Mouse (Mus musculus) right cerebral cortex, postnatal 14 days (tissue): Measurements from ENCODE around the gene Gls2.
"Not testable (repeated sequence)": the region's sequence is repeated elsewhere in the genome, so short reads cannot be mapped to it uniquely, and the experiment has no call there.

Experiments used
- DNase-seq: peaks from one replicate; pipeline ENCODE4 v3.0.0; 2022

Gene Gls2

DNA sequence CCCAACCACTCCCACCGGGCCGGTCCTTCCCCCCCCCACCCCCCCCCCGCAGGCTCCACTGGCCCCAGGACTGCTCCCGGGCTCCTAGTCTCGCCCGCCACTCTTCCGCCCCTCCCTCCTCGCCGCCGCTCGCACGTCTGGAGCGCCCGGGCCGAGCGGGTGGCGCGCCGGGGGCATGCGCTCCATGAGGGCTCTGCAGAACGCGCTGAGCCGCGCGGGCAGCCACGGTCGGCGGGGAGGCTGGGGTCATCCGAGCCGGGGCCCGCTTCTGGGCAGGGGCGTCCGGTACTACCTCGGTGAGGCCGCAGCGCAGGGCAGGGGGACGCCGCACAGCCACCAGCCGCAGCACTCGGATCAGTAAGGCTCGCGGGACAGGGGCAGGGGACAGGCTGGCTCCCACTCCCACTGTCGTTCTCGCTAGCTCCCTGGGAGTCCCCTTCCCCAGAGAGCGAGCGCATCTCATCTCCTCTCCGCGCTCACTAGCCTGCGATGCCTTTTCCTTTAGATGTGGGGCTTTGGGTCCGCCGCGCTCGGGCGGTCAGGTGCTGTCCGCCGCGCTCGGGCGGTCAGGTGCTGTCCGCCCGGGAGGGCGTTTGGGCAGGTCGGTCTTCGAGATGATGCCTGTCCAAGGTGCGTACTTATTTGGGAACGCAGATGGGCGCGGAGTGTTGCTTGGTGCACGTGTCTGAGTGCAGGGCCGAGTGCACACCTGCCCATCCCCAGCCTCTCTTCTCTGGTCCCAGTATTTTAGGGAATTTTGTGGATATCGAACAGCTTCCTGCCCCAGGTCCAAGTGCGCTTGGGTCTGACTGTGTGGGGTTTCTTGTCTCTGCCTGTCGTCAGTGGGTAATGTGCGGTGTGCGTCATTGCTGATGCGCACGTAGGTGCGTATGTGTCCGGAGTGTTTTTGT, 549 bp downstream of the Gls2 start:
- DNase-seq = peak; percentile 58

DNA sequence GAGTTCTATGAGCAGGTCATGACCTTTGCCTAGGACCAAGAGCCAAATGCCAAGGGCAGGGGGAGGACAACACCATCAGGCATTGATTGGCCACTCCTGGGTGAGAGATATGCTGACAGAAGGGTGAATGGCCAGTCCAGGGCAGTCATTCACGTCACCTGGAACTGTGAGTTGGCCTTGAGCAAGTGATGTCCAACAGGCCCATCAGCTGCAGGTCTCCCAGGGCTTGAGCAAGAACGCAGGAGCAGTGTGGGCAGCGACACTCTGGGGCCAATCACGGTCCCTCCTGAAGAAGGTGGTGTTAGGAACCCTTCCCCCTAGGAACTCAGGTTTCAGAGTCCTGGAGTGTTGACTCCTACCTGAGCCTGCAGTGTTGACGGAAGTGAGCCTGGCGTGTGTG, 7.6 kb downstream of the Gls2 start:
- no peak for DNase-seq

DNA sequence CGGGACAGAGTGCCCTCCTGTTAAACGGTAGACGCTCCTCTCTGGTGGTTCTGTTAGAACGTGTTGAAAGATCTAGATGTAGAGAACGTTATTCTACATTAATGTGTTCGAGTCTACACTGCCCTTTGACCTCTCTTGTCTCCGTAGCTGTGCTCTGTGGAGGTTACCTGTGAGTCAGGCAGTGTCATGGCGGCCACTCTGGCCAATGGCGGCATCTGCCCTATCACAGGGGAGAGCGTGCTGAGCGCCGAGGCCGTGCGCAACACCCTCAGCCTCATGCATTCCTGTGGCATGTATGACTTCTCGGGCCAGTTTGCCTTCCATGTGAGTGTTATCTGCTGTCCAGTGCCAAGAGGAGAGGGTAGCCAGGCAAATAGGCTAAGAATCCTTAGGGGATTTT, 10.7 kb downstream of the Gls2 start:
- DNase-seq = no peak

DNA sequence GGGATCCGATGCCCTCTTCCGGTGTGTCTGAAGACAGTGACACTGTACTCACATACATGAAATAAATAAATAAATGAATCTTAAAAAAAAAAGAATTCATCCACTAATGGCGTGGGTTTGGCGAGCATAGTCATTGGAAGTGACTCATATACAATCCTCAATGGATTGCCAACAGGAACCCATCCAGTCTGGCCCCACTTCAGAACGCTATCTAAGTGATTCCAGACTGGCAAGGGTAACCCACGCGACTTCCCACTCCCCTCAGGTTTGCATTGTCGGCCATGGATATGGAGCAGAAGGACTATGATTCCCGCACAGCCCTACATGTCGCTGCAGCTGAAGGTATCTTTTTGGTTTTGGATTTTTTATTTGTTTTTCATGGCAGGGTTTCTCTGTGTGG, 14.1 kb downstream of the Gls2 start:
- no peak for DNase-seq

DNA sequence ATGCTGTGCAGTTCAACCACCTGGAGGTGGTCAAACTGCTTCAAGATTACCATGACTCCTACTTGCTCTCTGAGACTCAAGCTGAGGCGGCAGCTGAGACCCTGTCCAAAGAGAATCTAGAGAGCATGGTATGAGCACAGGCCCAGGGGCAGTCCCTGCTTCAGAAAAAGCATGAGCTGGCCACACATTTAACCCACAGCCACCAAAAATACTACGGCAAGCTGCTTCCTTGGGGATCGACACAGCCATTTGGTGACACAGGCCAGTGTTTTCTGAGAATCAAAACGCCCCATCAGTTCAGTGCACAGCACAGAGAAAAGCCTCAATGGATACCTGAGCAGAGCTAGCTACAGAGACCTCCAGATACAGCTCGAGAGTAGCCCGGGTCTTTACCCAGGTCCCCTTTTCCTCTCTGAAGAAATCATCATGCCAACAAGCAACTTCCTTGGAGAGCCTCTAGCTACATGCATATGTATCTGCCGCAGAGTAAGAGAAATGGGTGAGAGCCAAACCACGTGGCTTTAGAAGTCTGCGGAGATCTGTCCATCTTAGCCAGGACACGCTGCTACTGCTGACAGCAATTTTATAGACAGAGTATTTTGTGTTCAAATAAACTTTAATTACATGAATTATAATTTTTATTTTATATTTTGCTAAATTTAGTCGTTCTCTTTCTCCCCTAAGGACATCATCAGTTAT, 15.2 kb downstream of the Gls2 start:
- DNase-seq = no peak

DNA sequence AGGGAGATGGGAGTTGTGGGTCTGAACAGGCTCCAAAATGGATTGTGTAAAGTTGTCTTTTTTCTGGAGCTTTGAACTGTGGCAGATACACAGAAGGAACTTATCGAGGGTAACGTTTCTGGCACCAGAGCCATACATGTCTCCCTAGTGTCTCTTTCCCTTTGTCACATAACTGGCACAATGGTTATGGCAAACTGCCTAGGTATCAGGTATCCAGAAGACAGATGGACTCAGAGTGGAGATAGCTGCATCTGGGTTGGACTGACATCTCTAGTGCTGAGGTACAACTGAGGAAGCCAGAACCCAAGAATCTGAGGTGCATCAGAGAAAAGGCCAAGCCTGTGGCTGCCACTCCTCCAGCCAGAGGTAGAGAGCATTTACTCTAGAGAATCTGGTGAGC, 15.9 kb downstream of the Gls2 start:
- no peak for DNase-seq

DNA sequence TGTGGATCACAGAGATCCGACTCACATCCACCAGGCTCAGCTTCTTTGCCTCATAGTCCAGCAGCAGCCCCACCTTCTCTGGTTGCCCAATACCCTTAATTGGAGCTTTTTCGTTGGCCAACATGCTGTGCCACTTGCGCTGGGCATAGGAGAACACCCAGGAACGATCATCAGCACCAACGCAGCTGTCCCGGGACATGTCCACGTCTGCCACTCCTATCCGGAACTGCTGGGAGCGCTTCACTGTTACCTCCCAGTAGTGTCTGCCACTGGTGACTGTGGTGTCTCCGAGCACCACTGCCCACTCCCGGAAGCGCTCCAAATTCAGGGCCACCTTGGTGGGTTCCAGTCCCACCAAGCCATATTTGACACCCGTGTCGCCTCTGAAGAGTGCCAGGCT, 16.7 kb downstream of the Gls2 start:
- DNase-seq = no peak

DNA sequence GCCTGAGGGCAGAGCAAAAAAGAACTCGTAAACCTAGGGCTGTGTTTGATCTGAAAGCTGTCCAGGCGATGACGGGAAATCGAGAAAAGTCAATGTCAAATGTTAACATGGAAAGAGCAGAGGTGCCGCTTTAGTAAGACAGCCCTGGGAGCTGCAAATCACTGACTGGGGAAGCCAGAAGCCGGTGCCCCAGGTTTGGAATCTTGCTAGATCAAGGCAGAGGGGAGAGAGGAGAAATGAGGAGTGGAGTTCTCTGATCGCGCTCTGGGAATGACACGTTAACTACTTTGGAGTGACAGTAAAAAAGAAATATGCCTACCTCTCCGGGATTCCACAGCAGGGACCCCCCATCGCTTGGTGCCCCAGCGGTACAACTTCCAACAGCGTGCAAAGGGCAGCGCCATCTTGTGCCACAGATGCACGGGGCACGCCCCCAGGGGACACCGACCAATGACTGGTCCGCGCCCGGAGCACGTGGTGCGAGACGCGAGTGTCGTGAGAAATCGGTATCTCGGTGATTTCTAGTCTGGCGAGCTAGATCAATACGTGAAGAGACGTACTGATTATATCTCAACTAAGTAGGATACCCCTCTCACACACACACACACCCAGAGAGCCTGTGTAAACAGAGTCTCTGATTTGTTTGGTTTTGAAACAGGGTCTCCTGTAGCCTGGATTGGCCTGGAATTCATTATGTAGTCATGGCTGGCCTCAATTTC, 17.3 kb downstream of the Gls2 start, which contains the start of gene Spryd4:
Gene Spryd4 (minus strand): TSS at position 418 of the 719 bp plus-strand sequence.
- peak; percentile 90 for DNase-seq

DNA sequence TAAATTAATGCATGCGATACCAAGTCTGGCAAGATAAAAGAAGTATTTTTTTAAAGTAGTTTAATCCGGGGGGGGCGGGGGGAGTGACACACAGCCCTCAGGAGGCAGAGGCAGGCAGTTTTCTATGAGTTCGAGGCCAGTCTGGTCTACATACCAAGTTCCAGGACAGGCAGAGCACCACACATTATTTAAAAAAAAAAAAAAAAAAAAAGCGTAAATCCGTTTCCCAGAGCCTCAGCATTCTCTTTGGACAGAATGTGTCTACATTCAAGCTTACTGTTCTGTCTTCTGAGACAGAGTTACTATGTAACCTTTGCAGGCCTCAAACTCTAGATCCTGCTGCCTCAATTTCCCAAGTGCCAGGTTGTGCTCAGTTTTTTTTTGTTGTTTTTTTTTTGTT, 17.9 kb downstream of the Gls2 start:
- no peak for DNase-seq

DNA sequence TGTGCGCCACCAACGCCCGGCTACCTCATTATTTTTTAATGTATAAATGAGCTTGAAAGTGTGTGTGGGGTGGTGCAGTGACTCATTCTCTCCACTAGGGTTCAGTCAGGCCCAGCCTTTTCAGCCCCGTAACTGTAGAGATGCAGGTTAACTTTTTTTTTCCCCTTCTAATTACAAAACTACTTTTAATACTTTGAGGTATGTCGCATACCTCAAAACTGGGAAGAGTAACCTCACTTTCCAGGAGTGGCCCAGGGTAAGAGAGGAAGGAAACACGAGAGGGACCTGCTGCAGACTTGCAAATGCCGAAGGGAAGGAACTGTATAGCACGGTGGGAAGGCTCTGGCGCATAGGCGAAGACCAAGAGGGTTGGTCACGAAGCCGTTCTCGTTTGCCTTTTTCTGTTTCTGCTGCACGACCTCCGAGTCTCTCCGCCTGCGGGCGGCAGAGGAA, 18.6 kb downstream of the Gls2 start:
- peak; percentile 62 for DNase-seq

DNA sequence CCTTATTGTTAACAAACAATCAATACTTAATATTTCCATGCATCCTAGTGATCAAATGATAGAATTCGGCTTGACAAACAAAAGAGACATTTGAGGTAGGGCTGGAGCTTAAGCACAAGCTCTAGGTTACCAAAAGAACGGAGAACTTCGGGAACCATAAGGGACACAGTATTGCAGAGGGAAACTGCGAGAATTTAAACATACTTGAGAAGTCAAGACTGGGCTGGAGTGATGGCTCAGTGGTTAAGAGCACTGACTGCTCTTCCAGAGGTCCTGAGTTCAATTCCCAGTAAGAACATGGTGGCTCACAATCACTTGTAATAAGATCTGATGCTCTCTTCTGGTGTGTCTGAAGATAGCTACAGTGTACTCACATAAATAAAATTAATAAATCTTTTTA, 19.9 kb downstream of the Gls2 start:
- not testable (repeated sequence) for DNase-seq

DNA sequence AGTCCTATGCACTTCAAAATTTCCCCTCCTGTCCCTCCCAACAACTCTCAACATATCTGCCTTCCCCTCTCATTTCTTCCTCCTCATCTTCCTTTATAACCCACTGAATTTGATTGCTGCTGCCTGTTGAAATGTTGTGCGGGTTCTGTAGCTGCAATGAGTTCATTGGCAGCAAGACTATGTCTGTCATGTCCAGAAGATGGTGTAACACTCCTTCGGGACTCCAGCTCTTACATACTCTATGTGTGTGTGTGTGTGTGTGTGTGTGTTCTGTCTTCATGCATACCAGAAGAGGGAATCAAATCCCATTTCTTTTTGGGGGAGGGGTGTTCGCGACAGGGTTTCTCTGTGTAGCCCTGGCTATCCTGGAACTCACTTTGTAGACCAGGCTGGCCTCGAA, 20.7 kb downstream of the Gls2 start:
- no peak for DNase-seq

DNA sequence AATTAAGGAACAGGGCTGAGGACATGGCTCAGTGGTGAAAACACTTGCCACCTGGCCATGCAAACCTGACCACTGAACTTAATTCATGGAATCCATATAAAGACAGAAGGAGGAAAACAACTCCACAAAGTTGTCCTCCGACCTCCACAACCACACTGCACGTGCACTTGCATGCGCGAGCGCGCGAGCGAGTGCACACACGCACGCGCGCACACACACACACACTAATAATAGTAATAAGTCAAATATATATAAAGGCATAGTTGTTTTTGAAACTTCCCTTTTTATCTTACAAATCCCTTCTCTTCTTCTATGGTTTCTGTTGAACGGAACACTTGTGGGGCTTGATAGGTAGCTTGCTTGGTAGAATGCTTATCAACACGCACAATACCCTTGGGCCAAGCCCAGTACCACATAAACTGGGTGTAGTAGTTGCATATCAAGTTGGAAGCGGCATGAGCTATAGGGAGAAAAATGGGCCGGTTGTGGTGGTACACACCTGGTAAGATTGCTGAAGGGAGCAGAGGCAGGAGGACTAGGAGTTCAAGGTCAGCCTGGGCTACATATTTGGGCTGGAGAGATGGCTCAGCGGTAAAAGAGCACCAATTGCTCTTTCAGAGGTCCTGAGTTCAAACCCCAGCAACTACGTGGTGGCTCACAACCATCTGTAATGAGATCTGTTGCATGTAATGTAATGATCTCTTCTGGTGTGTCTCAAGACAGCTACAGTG, 24.3 kb downstream of the Gls2 start:
- no peak for DNase-seq

DNA sequence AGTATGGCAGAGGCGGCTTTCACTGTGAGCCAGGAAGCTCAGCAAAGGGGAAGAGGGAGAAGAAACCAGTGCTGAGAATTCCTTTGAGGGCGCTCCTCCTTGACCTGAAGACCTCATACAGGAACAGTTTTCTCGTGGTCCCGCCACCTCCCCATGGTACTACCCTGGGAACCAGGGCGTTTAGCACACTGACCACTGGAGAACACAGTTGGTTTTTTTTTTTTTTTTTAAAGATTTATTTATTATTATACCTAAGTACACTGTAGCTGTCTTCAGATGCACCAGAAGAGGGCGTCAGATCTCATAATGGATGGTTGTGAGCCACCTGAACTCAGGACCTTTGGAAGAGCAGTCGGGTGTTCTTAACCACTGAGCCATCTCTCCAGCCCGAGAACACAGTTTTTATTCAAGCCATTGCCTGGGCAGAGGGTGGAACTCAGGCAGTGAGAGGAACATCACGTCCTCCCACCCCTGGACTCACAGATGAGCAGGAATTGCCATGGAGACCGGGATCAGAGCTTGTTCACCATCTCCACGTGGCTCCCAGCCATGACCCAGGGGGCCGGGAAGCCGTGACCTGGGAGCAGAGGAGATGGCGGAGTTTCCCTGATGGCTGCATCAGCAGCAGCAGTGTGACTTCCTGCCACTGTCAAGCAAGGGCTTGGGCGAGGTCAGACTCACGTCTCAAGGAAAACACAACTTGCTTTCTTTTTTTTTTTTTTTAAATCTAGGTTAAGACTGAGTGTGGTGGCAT, 27.5 kb downstream of the Gls2 start:
- no peak for DNase-seq

DNA sequence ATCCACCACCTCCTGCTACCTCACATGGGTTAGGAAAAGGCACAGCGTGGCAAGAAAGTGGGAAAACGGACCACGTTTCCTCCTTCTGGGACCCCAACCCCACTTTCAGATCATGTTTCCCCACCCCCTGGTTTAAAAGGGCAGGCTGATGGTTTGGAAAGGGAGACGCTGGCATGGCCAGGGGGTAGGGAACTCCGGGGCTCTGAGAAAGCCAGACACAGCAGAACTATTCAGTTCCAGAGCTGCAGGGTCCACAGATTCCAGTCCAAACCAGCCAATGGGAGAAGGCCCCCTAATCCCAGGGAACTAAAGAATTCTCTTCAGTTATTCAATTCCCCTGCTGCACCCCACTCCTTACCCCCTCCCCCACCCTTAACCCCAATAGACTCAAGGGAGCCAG, 30.8 kb downstream of the Gls2 start:
- no peak for DNase-seq

DNA sequence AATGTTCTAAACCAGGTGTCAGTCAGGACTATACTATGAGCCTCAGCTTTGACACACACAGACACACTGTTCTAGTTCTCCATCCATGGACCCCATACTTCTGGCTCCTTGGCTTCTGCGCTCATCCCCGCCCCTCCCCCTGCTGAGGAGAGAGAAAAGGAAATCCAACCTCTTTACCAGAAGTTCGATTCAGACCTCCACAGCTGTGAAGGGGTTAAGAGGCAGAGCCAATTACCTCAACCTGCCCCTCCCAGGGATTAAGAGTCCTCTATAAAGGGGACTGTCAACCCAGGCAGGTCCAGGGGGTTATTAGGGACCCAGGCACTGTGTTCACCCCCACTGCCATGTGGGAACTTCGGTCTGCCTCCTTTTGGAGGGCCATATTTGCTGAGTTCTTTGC, 31.3 kb downstream of the Gls2 start, which contains the start of gene Mip:
Gene Mip (plus strand): TSS at position 301 of the 400 bp plus-strand sequence.
- no peak for DNase-seq

DNA sequence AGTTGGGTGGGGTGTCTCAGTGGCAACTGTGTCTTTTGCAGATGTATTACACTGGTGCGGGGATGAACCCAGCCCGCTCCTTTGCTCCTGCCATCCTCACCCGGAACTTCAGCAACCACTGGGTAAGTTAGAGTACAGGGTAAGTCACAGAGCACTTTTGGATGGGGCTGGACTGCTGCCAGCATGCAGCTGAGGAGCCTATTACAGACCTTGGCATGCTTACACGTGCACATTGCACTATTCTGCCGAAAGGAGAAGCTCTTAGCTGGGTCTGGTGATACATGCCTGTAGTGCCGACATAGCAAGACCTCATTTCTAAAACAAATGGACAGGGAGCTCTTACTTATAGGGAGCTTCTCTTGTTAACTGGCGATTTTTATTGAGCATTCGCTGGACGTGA, 33.3 kb downstream of the Gls2 start:
- DNase-seq = no peak

DNA sequence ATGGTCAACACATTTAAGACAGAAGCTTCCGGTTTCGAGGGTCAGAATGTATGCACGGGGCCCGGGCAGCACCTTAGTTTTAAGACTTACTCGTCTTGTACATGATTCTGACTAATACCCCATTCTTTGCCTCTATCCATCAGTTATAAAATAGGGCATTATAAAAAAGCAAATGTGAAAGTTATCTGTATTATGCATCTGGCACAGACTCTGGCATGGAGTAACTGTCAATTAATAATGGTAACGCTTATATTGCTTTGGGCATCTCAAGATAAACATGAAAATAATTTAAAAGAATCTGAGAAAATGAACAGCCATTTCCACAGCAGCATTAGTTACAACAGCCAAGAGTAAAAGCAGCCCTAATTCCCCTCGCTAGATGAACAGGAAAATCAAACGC, 33.8 kb downstream of the Gls2 start:
- no peak for DNase-seq

DNA sequence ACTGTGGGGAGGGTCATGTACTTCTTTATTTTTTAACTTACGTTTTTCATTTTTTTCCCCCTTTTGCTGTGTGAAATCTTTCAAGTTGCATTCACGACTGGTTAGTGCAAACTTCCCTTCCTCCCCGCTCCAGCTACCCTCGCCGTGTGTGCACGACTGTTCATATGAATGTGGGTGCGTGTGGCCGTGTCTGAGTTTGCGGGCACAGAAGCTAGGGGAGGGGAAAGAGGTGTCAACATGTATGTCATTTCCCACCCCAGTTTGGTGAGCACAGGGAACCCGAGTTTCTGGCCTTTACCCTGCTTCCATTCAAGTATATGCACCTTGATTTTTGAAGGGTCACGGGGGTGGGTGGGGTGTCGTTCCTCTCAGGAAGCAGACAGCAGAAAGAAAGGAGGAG, 36.3 kb downstream of the Gls2 start:
- no peak for DNase-seq

DNA sequence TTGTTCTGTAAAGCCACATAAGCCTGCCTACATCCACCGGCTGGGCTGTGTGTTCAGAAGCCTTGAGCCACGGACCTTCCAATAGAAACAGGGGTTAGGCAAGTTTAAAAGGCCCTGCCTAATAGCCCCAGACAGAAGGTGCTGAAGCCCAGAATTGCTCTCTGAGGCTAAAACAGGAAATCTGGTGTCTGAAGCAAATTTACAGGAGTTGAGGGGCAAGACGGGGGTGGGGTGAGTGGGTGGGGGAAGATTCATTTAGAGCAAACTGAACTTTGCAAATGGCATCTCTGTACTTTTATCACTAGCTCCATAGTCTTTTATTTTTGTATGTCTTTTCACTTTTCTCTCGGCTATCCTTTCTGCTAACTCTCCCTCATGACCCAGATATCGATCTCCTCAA, 36.9 kb downstream of the Gls2 start:
- DNase-seq = no peak

DNA sequence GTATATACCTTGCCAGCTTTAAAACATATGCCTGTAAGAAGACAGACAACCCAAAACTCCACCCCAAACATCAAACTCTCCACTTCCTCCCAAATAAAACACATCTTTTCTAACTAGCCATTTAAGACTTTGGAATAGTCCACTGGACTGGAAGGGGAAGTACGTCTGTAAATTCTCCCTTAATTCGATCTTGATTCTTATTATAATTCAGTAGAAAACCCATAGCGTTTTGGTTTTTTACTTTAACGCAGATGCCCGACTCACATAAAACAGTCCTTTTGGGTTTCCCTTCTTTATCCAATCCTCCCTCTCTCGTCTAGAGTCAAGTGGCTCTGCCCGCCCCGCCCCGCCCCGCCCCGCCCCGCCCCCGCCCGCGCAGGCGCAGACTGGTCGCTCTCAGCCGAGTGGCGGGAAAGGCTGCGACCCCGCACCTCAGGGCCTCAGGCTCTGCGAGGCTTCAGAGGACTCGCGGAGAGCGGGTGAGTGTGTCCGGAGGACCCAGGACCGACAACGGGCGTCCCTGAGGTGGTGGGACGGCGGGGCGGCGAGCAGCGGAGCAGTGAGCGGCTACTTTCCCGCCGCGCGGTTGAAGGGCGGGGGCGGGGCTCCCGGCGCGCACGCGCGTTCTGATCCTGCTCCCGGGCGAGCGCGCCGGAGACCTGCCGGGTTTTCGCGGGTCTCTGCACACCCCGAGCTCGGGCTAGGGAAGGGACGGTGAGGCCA, 37.6 kb downstream of the Gls2 start, which contains the start of gene Timeless:
Gene Timeless (plus strand): TSS at position 369 of the 723 bp plus-strand sequence.
- peak; percentile 86 for DNase-seq
